Mouse (Mus musculus): ENCODE data around the gene Cnot10. TPM values are rescaled to one million over a fixed set of nuclear protein-coding genes. Genes with fewer than 3 reads are reported as not detected.
"Not testable (repeated sequence)": the region's sequence is repeated elsewhere in the genome, so short reads cannot be mapped to it uniquely, and the experiment has no call there.

Gene Cnot10
- polyA plus RNA-seq, 1 experiment from 2014 or later: 22.8 TPM

DNA sequence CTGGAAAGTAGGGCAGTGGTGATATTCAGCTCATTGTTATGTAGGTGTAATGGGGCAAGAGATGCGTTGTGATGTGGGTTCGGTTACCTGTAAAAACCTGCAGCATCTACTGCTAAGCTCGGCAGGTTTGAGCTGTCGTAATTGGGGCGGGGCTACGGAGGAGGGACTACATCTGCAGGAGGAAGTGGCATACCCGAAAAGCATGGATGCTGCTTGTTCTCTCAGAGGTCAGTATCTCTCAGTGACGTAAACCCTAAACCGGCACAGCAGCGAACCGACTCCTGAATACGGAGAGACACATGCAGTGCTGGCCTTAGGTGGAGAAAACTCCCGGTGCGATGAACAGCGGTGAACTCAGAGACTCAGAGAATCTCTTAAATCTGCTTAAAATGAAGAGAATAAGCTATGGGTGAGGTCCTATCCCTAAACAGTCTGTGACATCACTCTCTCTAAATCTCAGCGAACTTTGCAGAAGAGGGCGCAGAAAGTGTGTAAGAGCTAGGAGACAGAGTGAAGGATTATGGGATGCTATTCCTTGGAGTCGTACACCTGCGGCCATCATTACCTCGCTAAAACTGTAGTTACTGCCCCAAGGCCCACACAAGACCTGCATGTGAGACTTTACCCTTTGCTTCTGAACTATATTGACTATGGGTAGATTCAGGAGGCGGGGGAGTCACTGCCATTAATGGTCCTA is 11.1 kb upstream of the Cnot10 start:
- Histone ChIP-seq H3K27me3 (no peaks in the 10 kb centered on the region), H3K4me2 (0 out of 2 replicates have a peak overlapping the region, but pooled peaks have one; percentile 5), H3K9me3 (replicated peaks) (no peaks in the 10 kb centered on the region), H3K4me3 (replicated peaks) (no peak overlapping the region), H3K27ac (replicated peaks) (no peak overlapping the region), H3K36me3 (replicated peaks) (no peaks in the 10 kb centered on the region), H3K4me1 (replicated peaks) (no peaks in the 10 kb centered on the region), H3K9ac (no peak overlapping the region)
- no peak for ATAC-seq (ENCODE audit: insufficient read depth)
- 46% methylated on average over 21 of the region's 21 CpGs for WGBS (ENCODE audit: insufficient replicate concordance)

GRCm38 (mm10) chr9:114649371-114649770 is 9.4 kb upstream of the Cnot10 start:
- H3K4me1 ChIP-seq (replicated peaks): no peaks in the 10 kb centered on the region
- WGBS (ENCODE audit: insufficient replicate concordance): 62% methylated on average over 5 of the region's 5 CpGs
- no peaks in the 10 kb centered on the region for H3K9me3 ChIP-seq (replicated peaks)
- no peak overlapping the region for H3K9ac ChIP-seq
- no peak overlapping the region for H3K4me3 ChIP-seq (replicated peaks)
- H3K36me3 ChIP-seq (replicated peaks): no peaks in the 10 kb centered on the region
- H3K4me2 ChIP-seq: no peak overlapping the region
- no peak overlapping the region for H3K27ac ChIP-seq (replicated peaks)
- 0 out of 2 replicates have a peak, but pooled peaks cover under 1% of the 10 kb centered on the region for H3K27me3 ChIP-seq
- no peak for ATAC-seq (ENCODE audit: insufficient read depth)

GRCm38 (mm10) chr9:114648472-114648871 is 8.5 kb upstream of the Cnot10 start:
- H3K9ac ChIP-seq; H3K27ac ChIP-seq (replicated peaks); H3K36me3 ChIP-seq (replicated peaks); H3K9me3 ChIP-seq (replicated peaks); H3K27me3 ChIP-seq; H3K4me2 ChIP-seq; H3K4me1 ChIP-seq (replicated peaks); ATAC-seq (ENCODE audit: insufficient read depth); H3K4me3 ChIP-seq (replicated peaks): not testable (repeated sequence)
- 37% methylated on average over 9 of the region's 9 CpGs for whole genome bisulfite sequencing (ENCODE audit: insufficient replicate concordance)

DNA sequence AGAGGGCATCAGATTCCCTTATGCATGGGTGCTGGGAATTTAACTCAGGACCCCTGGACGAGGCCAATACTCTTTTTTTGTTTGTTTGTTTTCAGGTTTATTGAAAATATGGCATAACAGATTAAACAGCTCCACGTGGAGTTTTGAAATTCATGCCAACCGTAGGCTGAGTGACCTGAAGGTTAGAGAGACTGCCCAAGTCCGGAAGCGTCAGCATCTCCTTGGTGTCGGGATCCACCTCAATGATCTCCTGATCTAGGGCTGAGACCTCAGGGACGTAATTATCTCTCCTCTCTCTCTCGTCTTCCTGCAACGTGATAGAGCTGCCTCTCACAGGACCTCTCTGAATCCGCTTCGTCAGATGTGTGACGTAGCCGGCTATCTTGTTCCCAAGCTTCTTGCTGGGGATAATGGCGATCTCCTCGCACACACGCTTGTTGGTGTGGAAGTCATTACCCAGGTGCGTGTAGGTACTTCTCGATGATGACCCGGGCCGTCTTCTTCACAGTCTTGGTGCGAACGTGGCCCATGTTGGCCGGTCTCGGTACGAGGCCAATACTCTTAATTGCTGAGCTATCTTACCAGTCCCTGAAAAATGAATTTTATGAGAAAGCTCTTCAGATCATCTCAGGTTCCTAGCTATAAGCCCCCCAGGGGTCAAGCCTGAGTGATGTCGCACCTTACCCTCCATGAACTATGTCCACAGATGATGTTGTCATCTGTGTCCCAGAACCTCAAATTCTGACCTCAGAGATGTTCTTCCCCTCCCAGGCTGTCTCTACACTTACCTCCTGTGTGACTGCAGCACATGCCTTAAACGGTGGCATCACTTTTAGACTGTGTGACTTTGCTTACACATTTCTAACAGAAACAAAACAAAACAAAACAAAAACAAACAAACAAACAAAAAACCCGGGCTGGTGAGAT is 7.8 kb upstream of the Cnot10 start:
- Histone ChIP-seq H3K36me3 (replicated peaks) (no peaks in the 10 kb centered on the region), H3K27me3 (peaks cover 17% of the 10 kb centered on the region), H3K9ac (no peak overlapping the region), H3K4me2 (no peak overlapping the region), H3K4me3 (replicated peaks) (no peak overlapping the region), H3K4me1 (replicated peaks) (no peaks in the 10 kb centered on the region), H3K9me3 (replicated peaks) (no peaks in the 10 kb centered on the region), H3K27ac (replicated peaks) (no peak overlapping the region)
- 71% methylated on average over 28 of the region's 28 CpGs for WGBS (ENCODE audit: insufficient replicate concordance)
- no peak for ATAC-seq (ENCODE audit: insufficient read depth)

- Histone ChIP-seq H3K4me3 (replicated peaks) (no peak overlapping the region), H3K27me3 (peaks cover 20% of the 10 kb centered on the region), H3K27ac (replicated peaks) (no peak overlapping the region), H3K9me3 (replicated peaks) (no peaks in the 10 kb centered on the region), H3K4me1 (replicated peaks) (no peaks in the 10 kb centered on the region), H3K9ac (no peak overlapping the region), H3K36me3 (replicated peaks) (no peaks in the 10 kb centered on the region), H3K4me2 (no peak overlapping the region)
- WGBS (ENCODE audit: insufficient replicate concordance): 64% methylated on average over 12 of the region's 12 CpGs
- peak; percentile 37; the same call in 1 of the 2 replicates for ATAC-seq (ENCODE audit: insufficient read depth)
These were observed 6.8 kb upstream of the Cnot10 start for GRCm38 (mm10) chr9:114646556-114647505.

DNA sequence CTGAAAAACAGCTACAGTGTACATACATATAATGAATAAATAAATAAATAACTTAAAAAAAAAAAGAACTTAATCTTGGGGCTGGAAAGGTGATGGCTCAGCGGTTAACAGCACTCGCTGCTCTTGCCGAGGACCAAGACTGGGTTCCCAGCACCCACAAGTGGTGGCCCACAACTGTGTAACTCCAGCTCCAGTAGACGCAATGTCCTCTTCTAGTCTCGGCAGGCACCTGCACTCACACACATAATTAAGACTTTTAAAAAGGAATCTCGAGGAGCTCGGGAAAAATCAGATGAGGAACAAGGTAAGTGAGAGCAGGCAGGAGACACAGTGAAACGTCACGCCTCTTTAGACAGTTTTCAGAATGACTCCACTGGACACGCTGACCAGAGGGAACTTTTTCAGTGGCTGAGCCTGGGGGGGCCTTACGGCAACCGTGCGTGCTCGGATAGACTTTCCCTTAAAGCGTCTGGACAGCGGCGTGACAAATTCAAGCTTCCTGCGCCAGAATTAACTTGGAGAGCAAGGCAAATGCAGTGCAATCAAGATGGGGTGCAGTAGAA is 717 bp downstream of the Cnot10 start:
- Histone ChIP-seq H3K36me3 (replicated peaks) (no peaks in the 10 kb centered on the region; the same call in 1 of the 2 replicates), H3K27me3 (peaks cover 19% of the 10 kb centered on the region), H3K4me2 (peak overlapping the region; percentile 85), H3K27ac (replicated peaks) (peak overlapping the region; percentile 82), H3K9me3 (replicated peaks) (no peaks in the 10 kb centered on the region), H3K4me3 (replicated peaks) (peak overlapping the region; percentile 86), H3K4me1 (replicated peaks) (peaks cover 31% of the 10 kb centered on the region), H3K9ac (peak overlapping the region; percentile 77)
- peak; percentile 6 for ATAC-seq (ENCODE audit: insufficient read depth)
- 11% methylated on average over 18 of the region's 18 CpGs for WGBS (ENCODE audit: insufficient replicate concordance)

DNA sequence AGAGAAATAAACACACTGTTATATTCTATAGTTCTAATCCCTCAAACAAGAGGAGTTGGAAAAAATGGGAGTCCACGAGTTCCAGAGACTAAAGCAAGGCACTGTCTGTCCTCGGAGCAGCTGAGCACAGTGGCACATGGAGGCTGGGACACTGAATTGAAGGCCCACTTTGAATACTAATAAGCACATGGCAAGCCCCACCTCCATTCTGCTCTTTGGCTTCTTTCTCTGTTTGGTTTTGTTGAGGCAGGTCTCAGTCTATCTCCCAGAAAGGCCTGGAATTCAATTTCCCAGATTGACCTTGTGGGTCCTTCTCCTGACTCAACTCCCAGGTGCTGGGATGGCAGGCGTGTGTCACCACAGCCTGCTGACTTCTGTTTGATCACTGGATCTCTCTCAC is 3.2 kb downstream of the Cnot10 start:
- ATAC-seq (ENCODE audit: insufficient read depth): no peak
- no peaks in the 10 kb centered on the region for H3K9me3 ChIP-seq (replicated peaks)
- WGBS (ENCODE audit: insufficient replicate concordance): 65% methylated on average over 3 of the region's 3 CpGs
- H3K4me2 ChIP-seq: no peak overlapping the region
- no peaks in the 10 kb centered on the region; the same call in 1 of the 2 replicates for H3K27me3 ChIP-seq
- peaks cover 31% of the 10 kb centered on the region for H3K4me1 ChIP-seq (replicated peaks)
- no peak overlapping the region for H3K4me3 ChIP-seq (replicated peaks)
- H3K27ac ChIP-seq (replicated peaks): no peak overlapping the region
- peaks cover 3% of the 10 kb centered on the region; the same call in 1 of the 2 replicates for H3K36me3 ChIP-seq (replicated peaks)
- no peak overlapping the region for H3K9ac ChIP-seq

DNA sequence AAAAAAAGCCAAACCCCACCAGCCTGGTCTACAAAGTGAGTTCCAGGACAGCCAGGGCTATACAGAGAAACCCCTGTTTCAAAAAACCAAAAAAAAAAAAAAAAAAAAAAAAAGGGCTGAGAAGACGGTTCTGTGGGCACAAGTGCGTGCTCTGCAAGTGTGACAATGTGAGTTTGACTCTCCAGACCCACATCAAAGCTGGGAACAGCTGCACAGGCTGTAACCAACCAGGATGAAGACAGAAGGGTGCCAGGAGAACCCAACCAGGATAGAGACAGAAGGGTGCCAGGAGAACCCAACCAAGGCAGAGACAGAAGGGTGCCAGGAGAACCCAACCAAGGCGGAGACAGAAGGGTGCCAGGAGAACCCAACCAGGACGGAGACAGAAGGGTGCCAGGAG is 3.8 kb downstream of the Cnot10 start:
- no peak overlapping the region for H3K27ac ChIP-seq (replicated peaks)
- H3K4me2 ChIP-seq: no peak overlapping the region
- no peak overlapping the region for H3K9ac ChIP-seq
- no peaks in the 10 kb centered on the region; the same call in 1 of the 2 replicates for H3K27me3 ChIP-seq
- WGBS (ENCODE audit: insufficient replicate concordance): 76% methylated on average over 4 of the region's 4 CpGs
- no peak for ATAC-seq (ENCODE audit: insufficient read depth)
- no peak overlapping the region for H3K4me3 ChIP-seq (replicated peaks)
- H3K4me1 ChIP-seq (replicated peaks): peaks cover 31% of the 10 kb centered on the region
- H3K36me3 ChIP-seq (replicated peaks): peaks cover 7% of the 10 kb centered on the region; the same call in 1 of the 2 replicates
- no peaks in the 10 kb centered on the region for H3K9me3 ChIP-seq (replicated peaks)

- Histone ChIP-seq H3K4me1 (replicated peaks) (peaks cover 6% of the 10 kb centered on the region), H3K9ac (no peak overlapping the region), H3K36me3 (replicated peaks) (peaks cover 29% of the 10 kb centered on the region), H3K27me3 (no peaks in the 10 kb centered on the region), H3K9me3 (replicated peaks) (no peaks in the 10 kb centered on the region), H3K4me3 (replicated peaks) (no peak overlapping the region), H3K27ac (replicated peaks) (no peak overlapping the region), H3K4me2 (no peak overlapping the region)
- 77% methylated on average over 4 of the region's 4 CpGs for WGBS (ENCODE audit: insufficient replicate concordance)
- ATAC-seq (ENCODE audit: insufficient read depth): no peak
These were observed 7.7 kb downstream of the Cnot10 start for GRCm38 (mm10) chr9:114632331-114632730.

DNA sequence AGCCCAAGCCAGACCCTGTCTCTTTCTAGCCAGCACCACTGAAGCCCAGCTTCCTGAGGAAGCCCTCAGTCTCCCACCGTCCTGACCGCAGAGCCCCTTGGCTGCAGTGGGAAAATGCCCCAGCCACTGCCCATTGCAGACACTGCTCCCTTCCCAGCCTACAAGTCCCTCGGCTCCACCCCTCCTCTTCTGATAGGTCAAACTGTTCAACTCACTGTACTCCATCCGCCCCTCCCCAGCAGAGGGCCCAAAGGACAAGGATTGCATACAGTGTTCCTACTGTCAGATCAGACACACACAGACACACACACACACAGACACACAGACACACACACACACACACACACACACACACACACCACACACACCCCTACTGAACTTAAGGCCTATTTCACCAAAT is 13.3 kb downstream of the Cnot10 start:
- Histone ChIP-seq H3K9ac (no peak overlapping the region), H3K4me1 (replicated peaks) (0 out of 2 replicates have a peak, but pooled peaks cover 3% of the 10 kb centered on the region), H3K27ac (replicated peaks) (no peak overlapping the region), H3K27me3 (no peaks in the 10 kb centered on the region), H3K9me3 (replicated peaks) (no peaks in the 10 kb centered on the region), H3K4me2 (no peak overlapping the region), H3K36me3 (replicated peaks) (peaks cover 75% of the 10 kb centered on the region), H3K4me3 (replicated peaks) (no peak overlapping the region)
- 68% methylated on average over 4 of the region's 4 CpGs for WGBS (ENCODE audit: insufficient replicate concordance)
- ATAC-seq (ENCODE audit: insufficient read depth): peak; percentile 70

Data from liver, embryonic 15.5 days (tissue).